Mouse (Mus musculus): Measurements from ENCODE around the gene Fbxw10.

The Fbxw10 gene

GRCm38 (mm10) chr11:62909720-62910306 is 62.9 kb downstream of the Fbxw10 start:
- no peak for DNase-seq (ENCODE audit: low read depth)

- DNase-seq (ENCODE audit: low read depth): no peak
These were observed 64.5 kb downstream of the Fbxw10 start for GRCm38 (mm10) chr11:62911362-62911761.

- DNase-seq (ENCODE audit: low read depth): no peak
These were observed 66.3 kb downstream of the Fbxw10 start for GRCm38 (mm10) chr11:62913141-62913540.

DNA sequence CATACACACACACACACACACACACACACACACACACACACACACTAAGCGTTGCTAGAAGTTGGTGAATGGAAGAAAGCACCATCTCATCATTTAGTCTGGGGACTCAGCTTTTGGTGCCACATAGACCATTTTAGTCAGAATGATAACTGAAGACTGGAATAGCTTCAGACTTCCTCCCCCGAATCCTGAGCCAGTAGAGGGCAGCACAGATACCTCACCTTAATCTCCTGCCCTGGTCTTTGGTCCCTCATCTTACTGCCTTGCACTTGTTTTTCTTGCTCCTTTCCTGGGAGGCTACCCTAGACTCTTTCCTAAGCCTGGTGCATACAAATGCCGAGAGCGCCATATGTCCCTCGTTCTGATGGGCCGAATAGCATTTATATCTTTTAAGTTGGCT is 67.7 kb downstream of the Fbxw10 start:
- no peak for DNase-seq (ENCODE audit: low read depth)

DNA sequence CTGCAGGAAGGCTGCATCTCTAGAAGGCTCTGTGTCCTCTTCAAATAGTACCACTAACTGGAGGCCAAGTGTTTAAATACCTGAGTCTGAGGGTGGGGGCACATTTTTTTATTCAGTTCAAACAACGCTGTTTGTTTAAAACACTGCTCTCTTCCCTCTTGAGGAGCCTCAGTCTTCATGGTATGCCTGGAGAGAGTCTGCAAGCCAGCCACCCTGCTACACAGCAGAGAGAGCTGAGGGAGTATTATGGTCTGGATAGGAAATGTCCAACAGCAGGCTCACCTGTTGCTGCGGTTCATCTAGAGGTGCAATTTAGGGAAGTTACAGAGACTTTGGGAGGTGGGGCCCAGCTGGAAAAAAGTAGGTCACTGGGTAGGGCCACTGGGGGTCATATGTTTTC is 68.6 kb downstream of the Fbxw10 start:
- DNase-seq (ENCODE audit: low read depth): no peak

- no peak for DNase-seq (ENCODE audit: low read depth)
These were observed 69.9 kb downstream of the Fbxw10 start for GRCm38 (mm10) chr11:62916765-62917164.

DNA sequence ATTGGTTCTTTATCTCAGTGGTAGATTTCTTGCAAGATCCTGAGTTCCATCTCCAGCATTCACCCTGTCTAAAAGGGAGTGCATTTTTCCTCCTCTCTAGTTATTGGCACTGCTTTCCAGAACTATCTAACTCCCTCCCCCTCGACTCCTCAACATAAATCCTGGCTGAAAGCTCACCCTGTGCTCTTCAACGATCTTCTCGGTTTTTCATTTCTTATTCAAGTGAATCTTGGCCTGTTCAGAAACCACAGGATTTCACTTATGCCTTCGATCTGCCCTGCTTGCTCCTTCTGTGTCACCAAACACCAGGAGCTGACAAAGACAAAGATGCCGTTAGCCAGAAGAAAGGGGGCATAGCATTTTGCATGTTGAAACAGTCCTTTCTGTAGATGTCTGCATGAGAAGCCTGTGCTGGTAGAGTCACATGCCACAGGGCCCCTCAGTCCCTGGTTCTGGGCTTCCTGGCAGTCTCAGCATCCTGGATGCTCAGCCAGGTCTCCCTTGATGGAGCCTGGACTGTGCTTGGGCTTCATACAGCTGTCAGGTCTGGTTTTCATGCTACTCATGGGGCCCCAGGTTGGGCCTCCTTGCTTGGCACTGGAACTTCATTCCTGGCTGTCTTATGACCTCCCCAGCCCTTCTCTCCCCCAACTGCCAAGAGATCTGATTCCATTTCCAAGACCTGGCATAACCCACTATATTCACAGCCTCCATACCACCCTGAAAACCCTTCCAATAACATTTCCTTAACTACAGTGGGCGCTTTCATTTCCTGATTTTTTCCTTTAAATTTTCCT is 73.3 kb downstream of the Fbxw10 start:
- DNase-seq (ENCODE audit: low read depth): no peak

GRCm38 (mm10) chr11:62920743-62921050 is 73.8 kb downstream of the Fbxw10 start:
- DNase-seq (ENCODE audit: low read depth): no peak

DNA sequence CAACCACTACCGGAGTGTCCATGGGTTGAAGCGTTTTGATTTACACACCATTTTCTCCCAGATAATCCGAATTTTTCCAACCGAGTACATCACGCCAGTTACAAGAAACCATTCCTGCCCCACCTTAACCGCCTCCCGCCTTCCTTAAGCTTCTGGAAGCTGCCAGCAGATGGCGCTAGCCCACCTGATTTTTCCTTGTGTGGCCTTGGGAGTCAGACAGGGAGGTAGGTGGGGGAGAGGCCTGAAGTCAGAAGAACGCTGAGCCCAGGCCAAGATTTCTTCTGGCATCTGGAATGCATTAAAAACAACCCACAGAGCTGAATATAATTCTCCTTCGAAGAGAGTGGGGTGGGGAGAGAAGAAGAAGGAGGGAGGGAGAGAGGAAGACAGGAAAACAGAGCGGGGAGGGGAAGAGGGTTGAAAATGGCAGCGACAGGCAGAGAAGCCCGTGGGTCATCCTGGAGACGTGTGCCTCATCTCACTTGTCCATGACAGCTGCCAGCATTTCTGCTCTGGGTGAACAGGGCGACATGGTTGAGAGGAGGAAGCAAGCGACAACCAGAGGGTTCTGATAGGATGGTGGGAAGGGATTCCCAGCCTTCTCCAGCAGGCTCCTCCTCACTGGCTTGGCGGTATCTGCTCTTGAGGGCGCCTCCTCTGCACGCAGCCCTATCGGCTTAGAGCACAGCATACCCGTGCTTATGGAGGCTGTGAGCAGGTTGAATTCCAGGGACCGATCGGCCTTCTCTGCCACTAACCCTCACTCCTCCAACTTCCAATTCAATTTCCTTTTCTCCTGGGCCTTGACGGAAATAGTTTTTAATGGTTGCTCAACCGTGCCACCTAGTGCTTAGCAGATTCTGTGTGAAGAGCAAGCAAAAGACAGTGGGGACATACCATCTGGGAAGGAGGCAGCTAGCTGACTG is 74.4 kb downstream of the Fbxw10 start:
- peak; percentile 66 for DNase-seq (ENCODE audit: low read depth)

- no peak for DNase-seq (ENCODE audit: low read depth)
These were observed 77.4 kb downstream of the Fbxw10 start for GRCm38 (mm10) chr11:62924091-62924761.
